Mouse (Mus musculus): Measurements from ENCODE around the gene Gm28372. TPM values are rescaled to one million over a fixed set of nuclear protein-coding genes. Genes with fewer than 3 reads are reported as not detected.

The Gm28372 gene
- polyA plus RNA-seq, 1 experiment from 2014 or later, result not detected

- Histone ChIP-seq H3K9me3 (replicated peaks) (no peaks in the 10 kb centered on the region), H3K4me1 (replicated peaks) (peaks cover 21% of the 10 kb centered on the region), H3K27ac (replicated peaks) (no peak overlapping the region), H3K36me3 (replicated peaks) (peaks cover 16% of the 10 kb centered on the region), H3K4me3 (replicated peaks) (no peak overlapping the region), H3K27me3 (no peaks in the 10 kb centered on the region), H3K4me2 (no peak overlapping the region), H3K9ac (no peak overlapping the region)
- 67% methylated on average over 3 of the region's 3 CpGs for WGBS (ENCODE audit: insufficient replicate concordance)
- no peak for ATAC-seq (ENCODE audit: insufficient read depth)
Measured at GRCm38 (mm10) chr2:130432157-130432556, 27.1 kb downstream of the Gm28372 start.

DNA sequence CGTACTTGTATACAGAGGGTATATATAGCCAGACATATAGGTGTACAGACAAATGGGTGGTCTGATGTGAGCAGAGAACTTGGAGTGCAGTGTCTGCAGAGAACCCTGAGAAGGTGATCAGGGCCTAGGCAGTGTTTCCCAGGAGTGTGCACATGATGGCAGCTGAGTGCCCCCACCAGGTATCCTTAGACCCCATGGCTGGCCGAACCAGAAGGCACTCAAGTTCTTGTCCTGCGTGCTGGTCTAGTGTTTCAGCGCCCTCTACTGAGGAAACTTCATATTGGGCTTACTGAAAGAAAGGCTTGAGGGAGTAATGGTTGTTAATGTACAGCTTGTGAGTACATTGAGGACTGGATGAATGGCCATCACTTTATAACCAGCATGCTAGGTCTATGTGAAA, 28.1 kb downstream of the Gm28372 start:
- no peak overlapping the region for H3K9ac ChIP-seq
- H3K9me3 ChIP-seq (replicated peaks), result no peaks in the 10 kb centered on the region
- H3K4me3 ChIP-seq (replicated peaks), result no peak overlapping the region
- H3K4me1 ChIP-seq (replicated peaks), result peaks cover 16% of the 10 kb centered on the region
- 19% methylated on average over 4 of the region's 4 CpGs for WGBS (ENCODE audit: insufficient replicate concordance)
- H3K36me3 ChIP-seq (replicated peaks), result peaks cover 26% of the 10 kb centered on the region
- no peak overlapping the region for H3K4me2 ChIP-seq
- H3K27me3 ChIP-seq, result no peaks in the 10 kb centered on the region
- no peak overlapping the region for H3K27ac ChIP-seq (replicated peaks)
- ATAC-seq (ENCODE audit: insufficient read depth), result no peak

DNA sequence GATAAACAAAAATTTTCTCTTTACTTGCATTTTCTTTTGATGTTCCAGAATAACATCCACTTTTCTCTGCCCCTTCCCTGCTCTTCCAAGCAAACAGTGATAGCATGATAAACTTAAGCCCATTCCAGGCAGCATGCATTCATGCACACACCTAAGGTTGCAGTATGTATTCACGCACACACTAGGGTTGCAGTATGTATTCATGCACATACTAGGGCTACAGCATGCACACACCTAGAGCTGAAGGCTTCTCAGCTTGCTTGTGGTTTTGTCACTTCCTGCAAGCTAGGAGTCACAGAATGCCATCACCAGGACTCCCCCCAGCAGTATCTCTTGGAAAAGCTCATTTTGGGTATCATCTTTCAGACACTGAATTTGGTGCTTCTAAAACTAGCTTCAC, 31.7 kb downstream of the Gm28372 start:
- H3K4me2 ChIP-seq, result no peak overlapping the region
- peaks cover 20% of the 10 kb centered on the region for H3K4me1 ChIP-seq (replicated peaks)
- no peaks in the 10 kb centered on the region for H3K9me3 ChIP-seq (replicated peaks)
- no peak overlapping the region for H3K9ac ChIP-seq
- WGBS (ENCODE audit: insufficient replicate concordance), result 72% methylated on average over 1 of the region's 1 CpGs
- no peak overlapping the region for H3K27ac ChIP-seq (replicated peaks)
- peaks cover 54% of the 10 kb centered on the region for H3K36me3 ChIP-seq (replicated peaks)
- no peak for ATAC-seq (ENCODE audit: insufficient read depth)
- no peak overlapping the region for H3K4me3 ChIP-seq (replicated peaks)
- no peaks in the 10 kb centered on the region for H3K27me3 ChIP-seq

DNA sequence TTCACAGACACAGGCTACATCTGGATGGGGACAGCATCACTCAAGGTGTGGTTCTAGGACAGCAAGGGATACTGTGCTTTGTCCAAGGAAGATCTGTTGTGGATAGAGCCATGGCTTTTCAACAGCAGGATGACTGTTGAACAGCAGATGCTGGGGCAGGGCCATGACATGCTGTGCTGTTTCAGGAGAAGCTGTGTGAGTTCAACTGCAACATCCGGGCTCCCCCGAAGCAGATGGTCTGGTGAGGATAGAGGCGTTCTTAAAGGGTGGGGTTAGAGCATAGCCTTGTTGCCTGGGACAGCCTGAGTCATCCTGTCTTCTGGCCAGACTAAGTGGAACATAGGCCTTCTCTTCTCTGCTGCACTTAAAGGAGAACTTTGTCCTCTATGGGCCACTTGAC, 33.8 kb downstream of the Gm28372 start:
- ATAC-seq (ENCODE audit: insufficient read depth), result no peak
- WGBS (ENCODE audit: insufficient replicate concordance), result 73% methylated on average over 3 of the region's 3 CpGs
- Histone ChIP-seq H3K4me1 (replicated peaks) (peaks cover 30% of the 10 kb centered on the region), H3K27me3 (no peaks in the 10 kb centered on the region), H3K4me3 (replicated peaks) (no peak overlapping the region), H3K36me3 (replicated peaks) (peaks cover 66% of the 10 kb centered on the region), H3K9ac (no peak overlapping the region), H3K27ac (replicated peaks) (no peak overlapping the region), H3K4me2 (no peak overlapping the region), H3K9me3 (replicated peaks) (no peaks in the 10 kb centered on the region)

DNA sequence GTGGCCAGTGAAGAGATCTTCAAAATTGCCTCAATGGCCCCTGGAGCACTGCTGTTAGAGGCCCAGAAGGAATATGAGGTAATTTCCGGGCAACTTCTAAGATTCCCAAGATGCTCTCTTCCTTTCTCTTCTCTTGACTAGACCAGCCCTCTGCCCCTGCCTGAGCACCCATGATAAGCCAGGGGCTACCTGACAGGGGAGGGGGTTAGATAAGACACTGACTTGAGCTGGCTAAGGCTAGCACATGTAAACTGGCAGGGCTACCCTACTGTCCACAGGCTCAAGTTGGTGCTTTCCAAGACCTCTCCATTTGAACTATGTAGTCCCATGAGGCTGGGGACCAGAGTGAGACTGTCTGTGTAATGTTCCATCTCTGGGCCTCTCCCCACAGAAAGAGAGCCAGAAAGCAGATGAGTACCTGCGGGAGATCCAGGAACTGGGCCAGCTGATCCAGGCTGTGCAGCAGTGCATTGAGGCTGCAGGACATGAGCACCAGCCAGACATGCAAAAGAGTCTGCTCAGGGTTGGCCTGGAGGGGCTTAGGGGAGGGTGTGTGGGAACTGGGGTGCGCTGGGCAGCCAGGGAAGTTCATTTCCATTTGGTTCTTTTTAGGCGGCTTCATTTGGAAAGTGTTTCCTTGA, 34.9 kb downstream of the Gm28372 start:
- Histone ChIP-seq H3K27me3 (no peaks in the 10 kb centered on the region), H3K9ac (no peak overlapping the region), H3K4me2 (no peak overlapping the region), H3K27ac (replicated peaks) (no peak overlapping the region), H3K36me3 (replicated peaks) (peaks cover 74% of the 10 kb centered on the region), H3K9me3 (replicated peaks) (no peaks in the 10 kb centered on the region), H3K4me3 (replicated peaks) (no peak overlapping the region), H3K4me1 (replicated peaks) (peaks cover 30% of the 10 kb centered on the region)
- 71% methylated on average over 4 of the region's 4 CpGs for WGBS (ENCODE audit: insufficient replicate concordance)
- ATAC-seq (ENCODE audit: insufficient read depth), result no peak

GRCm38 (mm10) chr2:130442162-130442561, 37.1 kb downstream of the Gm28372 start:
- peak; percentile 59 for ATAC-seq (ENCODE audit: insufficient read depth)
- Histone ChIP-seq H3K4me2 (no peak overlapping the region), H3K9me3 (replicated peaks) (no peaks in the 10 kb centered on the region), H3K27me3 (no peaks in the 10 kb centered on the region), H3K36me3 (replicated peaks) (peaks cover 76% of the 10 kb centered on the region), H3K4me3 (replicated peaks) (no peak overlapping the region), H3K27ac (replicated peaks) (no peak overlapping the region), H3K4me1 (replicated peaks) (peaks cover 30% of the 10 kb centered on the region), H3K9ac (no peak overlapping the region)
- WGBS (ENCODE audit: insufficient replicate concordance), result 47% methylated on average over 10 of the region's 10 CpGs

- no peaks in the 10 kb centered on the region for H3K9me3 ChIP-seq (replicated peaks)
- H3K4me3 ChIP-seq (replicated peaks), result no peak overlapping the region
- H3K36me3 ChIP-seq (replicated peaks), result peaks cover 13% of the 10 kb centered on the region
- no peak for ATAC-seq (ENCODE audit: insufficient read depth)
- no peak overlapping the region for H3K4me2 ChIP-seq
- no peak overlapping the region for H3K27ac ChIP-seq (replicated peaks)
- peaks cover 20% of the 10 kb centered on the region for H3K27me3 ChIP-seq
- peaks cover 39% of the 10 kb centered on the region for H3K4me1 ChIP-seq (replicated peaks)
- H3K9ac ChIP-seq, result no peak overlapping the region
Measured at GRCm38 (mm10) chr2:130448449-130448848, 43.4 kb downstream of the Gm28372 start.

DNA sequence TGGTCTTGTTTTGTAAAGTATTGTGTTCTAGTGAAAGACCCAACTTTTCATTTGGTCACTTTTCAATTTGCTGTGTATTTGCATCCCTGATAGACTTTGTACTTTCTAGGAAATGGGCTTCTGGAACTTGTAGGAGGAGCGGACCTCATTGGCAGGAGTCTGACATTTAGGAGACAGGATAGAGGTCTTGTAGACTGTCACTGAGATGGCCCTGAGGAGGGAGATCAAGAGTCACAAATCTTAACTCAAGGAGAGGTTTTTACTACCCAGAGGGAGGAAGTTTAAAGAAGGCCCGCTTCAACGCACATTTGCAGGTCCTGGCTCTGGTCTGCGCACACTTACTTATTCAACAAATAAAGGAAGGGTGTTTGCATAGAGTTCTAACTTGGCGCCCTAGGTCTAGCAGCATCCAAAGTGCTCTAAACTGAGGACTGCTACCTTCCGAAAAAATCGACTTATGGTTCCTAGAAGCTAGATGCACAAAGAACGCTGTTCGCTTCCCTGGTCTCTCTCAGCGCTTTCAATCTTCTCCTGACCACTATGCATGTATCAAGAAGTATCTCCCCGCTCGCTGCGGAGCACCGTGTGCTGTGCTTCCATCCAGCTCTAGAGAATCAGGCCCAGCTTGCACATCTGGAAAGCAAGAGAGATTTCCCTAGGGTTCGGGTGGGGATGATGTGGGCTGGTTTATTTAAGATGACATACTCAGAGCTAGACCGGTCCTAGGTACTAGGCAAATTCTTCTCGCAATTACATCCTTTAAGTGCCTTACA, 44.2 kb downstream of the Gm28372 start:
- Histone ChIP-seq H3K4me3 (replicated peaks) (peak overlapping the region; percentile 94), H3K9ac (peak overlapping the region; percentile 91), H3K36me3 (replicated peaks) (peaks cover 8% of the 10 kb centered on the region; the same call in 1 of the 2 replicates), H3K4me1 (replicated peaks) (peaks cover 43% of the 10 kb centered on the region), H3K4me2 (peak overlapping the region; percentile 96), H3K9me3 (replicated peaks) (no peaks in the 10 kb centered on the region), H3K27ac (replicated peaks) (no peak overlapping the region), H3K27me3 (peaks cover 20% of the 10 kb centered on the region)
- 7% methylated on average over 17 of the region's 17 CpGs for WGBS (ENCODE audit: insufficient replicate concordance)
- no peak for ATAC-seq (ENCODE audit: insufficient read depth)

GRCm38 (mm10) chr2:130449794-130450433, 44.9 kb downstream of the Gm28372 start, which contains the start of gene Ptpra:
Gene Ptpra (plus strand): TSS chr2:130450278.
- Histone ChIP-seq H3K27ac (replicated peaks) (peak within 1 kb of the TSS; percentile 90), H3K27me3 (peaks cover 20% of the 10 kb centered on the region), H3K36me3 (replicated peaks) (0 out of 2 replicates have a peak, but pooled peaks cover 3% of the 10 kb centered on the region), H3K4me2 (peak within 1 kb of the TSS; percentile 96), H3K4me3 (replicated peaks) (peak within 1 kb of the TSS; percentile 94), H3K9me3 (replicated peaks) (no peaks in the 10 kb centered on the region), H3K4me1 (replicated peaks) (peaks cover 50% of the 10 kb centered on the region), H3K9ac (peak within 1 kb of the TSS; percentile 91)
- peak; percentile 98 for ATAC-seq (ENCODE audit: insufficient read depth)
- WGBS (ENCODE audit: insufficient replicate concordance), result under 1% methylated on average over 49 of the region's 50 CpGs

- Histone ChIP-seq H3K4me3 (replicated peaks) (peak overlapping the region; percentile 94), H3K27ac (replicated peaks) (peak overlapping the region; percentile 90), H3K4me2 (peak overlapping the region; percentile 96), H3K4me1 (replicated peaks) (peaks cover 52% of the 10 kb centered on the region), H3K36me3 (replicated peaks) (no peaks in the 10 kb centered on the region), H3K27me3 (peaks cover 20% of the 10 kb centered on the region), H3K9me3 (replicated peaks) (no peaks in the 10 kb centered on the region), H3K9ac (peak overlapping the region; percentile 91)
- WGBS (ENCODE audit: insufficient replicate concordance), result under 1% methylated on average over 47 of the region's 47 CpGs
- ATAC-seq (ENCODE audit: insufficient read depth), result peak; percentile 95
Measured at GRCm38 (mm10) chr2:130450434-130450796, 45.4 kb downstream of the Gm28372 start.

- WGBS (ENCODE audit: insufficient replicate concordance), result 72% methylated on average over 14 of the region's 14 CpGs
- H3K4me1 ChIP-seq (replicated peaks), result peaks cover 56% of the 10 kb centered on the region
Measured at GRCm38 (mm10) chr2:130451086-130451726, 46.2 kb downstream of the Gm28372 start.

More at GRCm38 (mm10) chr2:130451086-130451726, 46.2 kb downstream of the Gm28372 start:
- no peak for ATAC-seq (ENCODE audit: insufficient read depth)
- peak overlapping the region; percentile 96 for H3K4me2 ChIP-seq
- H3K27me3 ChIP-seq, result peaks cover 20% of the 10 kb centered on the region
- no peaks in the 10 kb centered on the region for H3K9me3 ChIP-seq (replicated peaks)
- no peaks in the 10 kb centered on the region for H3K36me3 ChIP-seq (replicated peaks)
- H3K27ac ChIP-seq (replicated peaks), result no peak overlapping the region
- H3K9ac ChIP-seq, result peak overlapping the region; percentile 91
- H3K4me3 ChIP-seq (replicated peaks), result peak overlapping the region; percentile 94
